Mouse (Mus musculus): Measurements from ENCODE around the gene Ccr9. TPM values are rescaled to one million over a fixed set of nuclear protein-coding genes. Genes with fewer than 3 reads are reported as not detected.

Ccr9 gene
- polyA plus RNA-seq (2016; fragmentation: Nextera tagmentation; extraction: Ambion mirVana): 0.13 and 0.14 TPM in 2 replicates

GRCm38 (mm10) chr9:123678327-123679105 lies at the start of gene Ccr9, which contains the start of gene Slc6a20a:
Gene Ccr9, plus strand, starts transcription at chr9:123678439.
Gene Slc6a20a, minus strand, starts transcription at chr9:123678885.
- Histone ChIP-seq H3K27me3 (peaks cover 75% of the 10 kb centered on the region), H3K9ac (replicated peaks) (peak within 1 kb of the TSS; percentile 27), H3K4me3 (replicated peaks) (peak within 1 kb of the TSS; percentile 43), H3K4me1 (replicated peaks) (peaks cover 12% of the 10 kb centered on the region), H3K4me2 (peak within 1 kb of the TSS; percentile 77), H3K27ac (no peak within 1 kb of the TSS), H3K36me3 (no peaks in the 10 kb centered on the region), H3K9me3 (no peaks in the 10 kb centered on the region)
- under 1% methylated on average over 73 of the region's 73 CpGs for WGBS
- ATAC-seq (ENCODE audit: insufficient number of reproducible peaks, insufficient read depth, low FRiP score, low TSS enrichment, low read depth): peak; percentile 63; the same call in 1 of the 2 replicates

- no peak overlapping the region for H3K9ac ChIP-seq (replicated peaks)
- no peak for ATAC-seq (ENCODE audit: insufficient number of reproducible peaks, insufficient read depth, low FRiP score, low TSS enrichment, low read depth)
- no peaks in the 10 kb centered on the region for H3K4me1 ChIP-seq (replicated peaks)
- H3K27ac ChIP-seq: no peak overlapping the region
- no peaks in the 10 kb centered on the region for H3K27me3 ChIP-seq
- H3K4me3 ChIP-seq (replicated peaks): no peak overlapping the region
- no peaks in the 10 kb centered on the region for H3K36me3 ChIP-seq
- H3K9me3 ChIP-seq: no peaks in the 10 kb centered on the region
- 87% methylated on average over 3 of the region's 3 CpGs for WGBS
- no peak overlapping the region for H3K4me2 ChIP-seq
These were observed 46.6 kb upstream of the Ccr9 start for GRCm38 (mm10) chr9:123631666-123632065.

GRCm38 (mm10) chr9:123632281-123632680 lies 46.0 kb upstream of the Ccr9 start, which contains the start of gene Slc6a20b:
Gene Slc6a20b, minus strand, starts transcription at chr9:123632565.
- WGBS: 81% methylated on average over 6 of the region's 6 CpGs
- Histone ChIP-seq H3K27me3 (no peaks in the 10 kb centered on the region), H3K4me3 (replicated peaks) (no peak within 1 kb of the TSS), H3K4me2 (no peak within 1 kb of the TSS), H3K9me3 (no peaks in the 10 kb centered on the region), H3K27ac (no peak within 1 kb of the TSS), H3K36me3 (no peaks in the 10 kb centered on the region), H3K9ac (replicated peaks) (no peak within 1 kb of the TSS), H3K4me1 (replicated peaks) (no peaks in the 10 kb centered on the region)
- ATAC-seq (ENCODE audit: insufficient number of reproducible peaks, insufficient read depth, low FRiP score, low TSS enrichment, low read depth): no peak

- Histone ChIP-seq H3K4me3 (replicated peaks) (no peak overlapping the region), H3K36me3 (no peaks in the 10 kb centered on the region), H3K4me1 (replicated peaks) (no peaks in the 10 kb centered on the region), H3K9ac (replicated peaks) (no peak overlapping the region), H3K9me3 (no peaks in the 10 kb centered on the region), H3K4me2 (no peak overlapping the region), H3K27me3 (no peaks in the 10 kb centered on the region), H3K27ac (no peak overlapping the region)
- ATAC-seq (ENCODE audit: insufficient number of reproducible peaks, insufficient read depth, low FRiP score, low TSS enrichment, low read depth): no peak
- WGBS: 84% methylated on average over 3 of the region's 3 CpGs
These were observed 45.2 kb upstream of the Ccr9 start for GRCm38 (mm10) chr9:123632993-123633392.

GRCm38 (mm10) chr9:123636771-123637170 lies 41.5 kb upstream of the Ccr9 start:
- no peaks in the 10 kb centered on the region for H3K27me3 ChIP-seq
- no peak overlapping the region for H3K4me2 ChIP-seq
- H3K4me1 ChIP-seq (replicated peaks): no peaks in the 10 kb centered on the region
- H3K9ac ChIP-seq (replicated peaks): no peak overlapping the region
- no peak for ATAC-seq (ENCODE audit: insufficient number of reproducible peaks, insufficient read depth, low FRiP score, low TSS enrichment, low read depth)
- H3K4me3 ChIP-seq (replicated peaks): no peak overlapping the region
- no peak overlapping the region for H3K27ac ChIP-seq
- H3K36me3 ChIP-seq: no peaks in the 10 kb centered on the region
- no peaks in the 10 kb centered on the region for H3K9me3 ChIP-seq
- 72% methylated on average over 5 of the region's 5 CpGs for WGBS

GRCm38 (mm10) chr9:123638231-123638630 lies 40.0 kb upstream of the Ccr9 start:
- Histone ChIP-seq H3K4me2 (no peak overlapping the region), H3K27me3 (no peaks in the 10 kb centered on the region), H3K4me1 (replicated peaks) (no peaks in the 10 kb centered on the region), H3K27ac (no peak overlapping the region), H3K9ac (replicated peaks) (no peak overlapping the region), H3K4me3 (replicated peaks) (no peak overlapping the region), H3K36me3 (no peaks in the 10 kb centered on the region), H3K9me3 (no peaks in the 10 kb centered on the region)
- no peak for ATAC-seq (ENCODE audit: insufficient number of reproducible peaks, insufficient read depth, low FRiP score, low TSS enrichment, low read depth)

GRCm38 (mm10) chr9:123638668-123639089 lies 39.6 kb upstream of the Ccr9 start:
- Histone ChIP-seq H3K27me3 (no peaks in the 10 kb centered on the region), H3K9me3 (no peaks in the 10 kb centered on the region), H3K9ac (replicated peaks) (no peak overlapping the region), H3K4me1 (replicated peaks) (no peaks in the 10 kb centered on the region), H3K36me3 (no peaks in the 10 kb centered on the region), H3K4me3 (replicated peaks) (no peak overlapping the region), H3K4me2 (no peak overlapping the region), H3K27ac (no peak overlapping the region)
- ATAC-seq (ENCODE audit: insufficient number of reproducible peaks, insufficient read depth, low FRiP score, low TSS enrichment, low read depth): no peak
- 83% methylated on average over 1 of the region's 1 CpGs for WGBS

- Histone ChIP-seq H3K4me2 (no peak overlapping the region), H3K27me3 (no peaks in the 10 kb centered on the region), H3K4me1 (replicated peaks) (no peaks in the 10 kb centered on the region), H3K4me3 (replicated peaks) (no peak overlapping the region), H3K27ac (no peak overlapping the region), H3K9ac (replicated peaks) (no peak overlapping the region), H3K9me3 (no peaks in the 10 kb centered on the region), H3K36me3 (no peaks in the 10 kb centered on the region)
- no peak for ATAC-seq (ENCODE audit: insufficient number of reproducible peaks, insufficient read depth, low FRiP score, low TSS enrichment, low read depth)
- WGBS: 58% methylated on average over 1 of the region's 1 CpGs
These were observed 38.1 kb upstream of the Ccr9 start for GRCm38 (mm10) chr9:123640106-123640505.

- no peak for ATAC-seq (ENCODE audit: insufficient number of reproducible peaks, insufficient read depth, low FRiP score, low TSS enrichment, low read depth)
These were observed 28.3 kb upstream of the Ccr9 start for GRCm38 (mm10) chr9:123649785-123650511.

GRCm38 (mm10) chr9:123651369-123651768 lies 26.9 kb upstream of the Ccr9 start:
- Histone ChIP-seq H3K9me3 (no peaks in the 10 kb centered on the region), H3K27ac (no peak overlapping the region), H3K9ac (replicated peaks) (no peak overlapping the region), H3K36me3 (no peaks in the 10 kb centered on the region), H3K27me3 (no peaks in the 10 kb centered on the region), H3K4me1 (replicated peaks) (no peaks in the 10 kb centered on the region), H3K4me3 (replicated peaks) (no peak overlapping the region), H3K4me2 (no peak overlapping the region)
- 44% methylated on average over 4 of the region's 4 CpGs for WGBS
- no peak for ATAC-seq (ENCODE audit: insufficient number of reproducible peaks, insufficient read depth, low FRiP score, low TSS enrichment, low read depth)

More at GRCm38 (mm10) chr9:123649785-123650511, 28.3 kb upstream of the Ccr9 start:
- no peak overlapping the region for H3K27ac ChIP-seq
- H3K4me1 ChIP-seq (replicated peaks): no peaks in the 10 kb centered on the region
- H3K27me3 ChIP-seq: no peaks in the 10 kb centered on the region
- H3K9me3 ChIP-seq: no peaks in the 10 kb centered on the region
- H3K4me3 ChIP-seq (replicated peaks): no peak overlapping the region
- H3K4me2 ChIP-seq: no peak overlapping the region
- H3K9ac ChIP-seq (replicated peaks): no peak overlapping the region
- 83% methylated on average over 2 of the region's 2 CpGs for whole genome bisulfite sequencing
- H3K36me3 ChIP-seq: no peaks in the 10 kb centered on the region

GRCm38 (mm10) chr9:123657457-123657856 lies 20.8 kb upstream of the Ccr9 start:
- no peak for ATAC-seq (ENCODE audit: insufficient number of reproducible peaks, insufficient read depth, low FRiP score, low TSS enrichment, low read depth)
- Histone ChIP-seq H3K36me3 (no peaks in the 10 kb centered on the region), H3K27ac (no peak overlapping the region), H3K4me3 (replicated peaks) (no peak overlapping the region), H3K4me2 (no peak overlapping the region), H3K4me1 (replicated peaks) (no peaks in the 10 kb centered on the region), H3K9me3 (no peaks in the 10 kb centered on the region), H3K27me3 (no peaks in the 10 kb centered on the region), H3K9ac (replicated peaks) (no peak overlapping the region)
- 81% methylated on average over 3 of the region's 3 CpGs for WGBS

All from limb, embryonic 12.5 days (tissue).